Mouse (Mus musculus) frontal cortex, adult 2 months (tissue): ENCODE data around the gene Znrf2. TPM values are rescaled to one million over a fixed set of nuclear protein-coding genes. Genes with fewer than 3 reads are reported as not detected.

ENCODE experiments used
- polyA plus RNA-seq: library from polyadenylated mRNA; depleted of rRNA; stranded (reverse); fragments of >200 nt; gene quantifications from 2 replicates; pipeline ENCODE4 v1.2.3, GENCODE M21; 2012; rRNA removed

The Znrf2 gene
- polyA plus RNA-seq, 1 experiment, result 9.4 TPM

Other genes with a start within 250 kb of the Znrf2 start
- 7.6 and 8.0 TPM in 2 replicates for gene Plekha8, start 221.8 kb upstream of the Znrf2 start, polyA plus RNA-seq
- 12.7 and 13.7 TPM in 2 replicates for gene Fkbp14, start 219.6 kb upstream of the Znrf2 start, polyA plus RNA-seq
- 43.9 and 45.4 TPM in 2 replicates for gene Mturn, start 135.3 kb upstream of the Znrf2 start, polyA plus RNA-seq
- 4.7 and 5.2 TPM in 2 replicates for gene Nod1, start 155.7 kb downstream of the Znrf2 start, polyA plus RNA-seq
- 15.2 and 17.5 TPM in 2 replicates for gene Ggct, start 176.0 kb downstream of the Znrf2 start, polyA plus RNA-seq
- 81.7 and 84.0 TPM in 2 replicates for gene Gars, start 221.1 kb downstream of the Znrf2 start, polyA plus RNA-seq